Mouse (Mus musculus) MEL (cell line): Measurements from ENCODE around the gene Diaph3. TPM values are rescaled to one million over a fixed set of nuclear protein-coding genes. Genes with fewer than 3 reads are reported as not detected.

Experiments used
- DNase-seq: peaks from one replicate; pipeline ENCODE4 v3.0.0; 2011; ENCODE audit warnings: low read depth, low spot score
- H3K27ac ChIP-seq: 2 replicates; pipeline ENCODE4 v1.5.1; 2012; ENCODE audit warnings: low read depth, mild to moderate bottlenecking, control low read depth, low read length, moderate library complexity; ENCODE audit not compliant: control insufficient read depth
- H3K27me3 ChIP-seq, 2 experiments: fragments of 150-350 bp in 1 of 2; sonication (generic) in 1 of 2; 2 replicates each; pipeline ENCODE4 v1.6.1; 2012; ENCODE audit warnings: low read length in 2 of 2, mild to moderate bottlenecking in 2 of 2, improper control_type of control experiment in 1 of 2, moderate library complexity in 1 of 2; ENCODE audit not compliant: insufficient read depth in 2 of 2, control insufficient read depth in 1 of 2
- H3K36me3 ChIP-seq, 2 experiments: 2 replicates each; pipeline ENCODE4 v1.6.1; 2012 to 2014; ENCODE audit warnings: low read length in 2 of 2, improper control_type of control experiment in 1 of 2, inconsistent platforms in 1 of 2, mild to moderate bottlenecking in 1 of 2; ENCODE audit not compliant: insufficient read depth in 2 of 2, control insufficient read depth in 1 of 2
- H3K4me1 ChIP-seq, 2 experiments: fragments of 150-350 bp in 1 of 2; sonication (generic) in 1 of 2; 2 replicates each; pipeline ENCODE4 v1.6.1; 2012; ENCODE audit warnings: low read length in 2 of 2, improper control_type of control experiment in 1 of 2, mild to moderate bottlenecking in 1 of 2; ENCODE audit not compliant: insufficient read depth in 2 of 2, control insufficient read depth in 1 of 2
- H3K4me3 ChIP-seq, 2 experiments: fragments of 150-350 bp in 1 of 2; sonication (generic) in 1 of 2; 2 replicates each; pipeline ENCODE4 v1.5.1; 2012; ENCODE audit warnings: low read depth in 2 of 2, low read length in 2 of 2, mild to moderate bottlenecking in 2 of 2, moderate library complexity in 2 of 2, control low read depth in 1 of 2, improper control_type of control experiment in 1 of 2; ENCODE audit not compliant: control insufficient read depth in 1 of 2, insufficient read depth in 1 of 2
- H3K79me2 ChIP-seq: 2 replicates; pipeline ENCODE4 v1.6.1; 2012; ENCODE audit warnings: mild to moderate bottlenecking, low read length, moderate library complexity; ENCODE audit not compliant: control insufficient read depth, poor library complexity, insufficient read depth
- H3K9ac ChIP-seq: 2 replicates; pipeline ENCODE4 v1.6.1; 2012; ENCODE audit warnings: low read depth, mild to moderate bottlenecking, control low read depth, low read length, moderate library complexity; ENCODE audit not compliant: control insufficient read depth, poor library complexity, severe bottlenecking
- H3K9me3 ChIP-seq: fragments of 150-350 bp; sonication (generic); replicated peaks from 2 replicates; pipeline ENCODE4 v1.6.1; 2012; ENCODE audit warnings: mild to moderate bottlenecking, low read length, improper control_type of control experiment, moderate library complexity; ENCODE audit not compliant: insufficient read depth
- CTCF ChIP-seq, 3 experiments: IDR thresholded peaks in 2 of 3; conservative IDR thresholded peaks in 1 of 3; 2 replicates each; pipeline ENCODE4 v1.5.1; 2011 to 2012; ENCODE audit warnings: low read length in 3 of 3, low read depth in 2 of 3, mild to moderate bottlenecking in 2 of 3, improper control_type of control experiment in 1 of 3, inconsistent platforms in 1 of 3, mixed read lengths in 1 of 3, moderate library complexity in 1 of 3; ENCODE audit not compliant: control insufficient read depth in 1 of 3, insufficient read depth in 1 of 3, poor library complexity in 1 of 3, severe bottlenecking in 1 of 3
- ELF1 ChIP-seq: IDR thresholded peaks from 2 replicates; pipeline ENCODE4 v1.6.1; 2014; ENCODE audit warnings: low read depth, mild to moderate bottlenecking, inconsistent platforms, low read length, improper control_type of control experiment, moderate library complexity
- ETS1 ChIP-seq: IDR thresholded peaks from 2 replicates; pipeline ENCODE4 v1.6.1; 2012; ENCODE audit warnings: low read depth, mild to moderate bottlenecking, inconsistent platforms, low read length, improper control_type of control experiment, moderate library complexity
- GATA1 ChIP-seq: IDR thresholded peaks from 2 replicates; pipeline ENCODE4 v1.6.1; 2011; ENCODE audit warnings: low read depth, low read length, improper control_type of control experiment
- KAT2A ChIP-seq: conservative IDR thresholded peaks from 2 replicates; pipeline ENCODE4 v1.6.1; 2012; ENCODE audit warnings: low read depth, low read length, improper control_type of control experiment, inconsistent platforms
- MAZ ChIP-seq: IDR thresholded peaks from 2 replicates; pipeline ENCODE4 v1.6.1; 2012; ENCODE audit warnings: low read depth, mild to moderate bottlenecking, inconsistent platforms, low read length, improper control_type of control experiment
- MXI1 ChIP-seq: IDR thresholded peaks from 2 replicates; pipeline ENCODE4 v1.6.1; 2011; ENCODE audit warnings: mild to moderate bottlenecking, low read depth, low read length, improper control_type of control experiment
- MYB ChIP-seq: IDR thresholded peaks from 2 replicates; pipeline ENCODE4 v1.6.1; 2011; ENCODE audit warnings: mild to moderate bottlenecking, low read depth, low read length, improper control_type of control experiment
- MYC ChIP-seq: IDR thresholded peaks from 2 replicates; pipeline ENCODE4 v1.6.1; 2011; ENCODE audit warnings: low read depth, mild to moderate bottlenecking, low read length, improper control_type of control experiment, moderate library complexity
- NRF1 ChIP-seq: IDR thresholded peaks from 2 replicates; pipeline ENCODE4 v1.6.1; 2014; ENCODE audit warnings: low read depth, mild to moderate bottlenecking, inconsistent platforms, low read length, improper control_type of control experiment, moderate library complexity; ENCODE audit not compliant: poor library complexity, insufficient read depth, severe bottlenecking
- RCOR1 ChIP-seq: IDR thresholded peaks from 2 replicates; pipeline ENCODE4 v1.6.1; 2012; ENCODE audit warnings: low read depth, mild to moderate bottlenecking, inconsistent platforms, low read length, improper control_type of control experiment
- SIN3A ChIP-seq: IDR thresholded peaks from 2 replicates; pipeline ENCODE4 v1.6.1; 2012; ENCODE audit warnings: low read length, improper control_type of control experiment, inconsistent platforms
- TCF12 ChIP-seq: IDR thresholded peaks from 2 replicates; pipeline ENCODE4 v1.6.1; 2014; ENCODE audit warnings: low read depth, mild to moderate bottlenecking, inconsistent platforms, low read length, improper control_type of control experiment, moderate library complexity
- USF1 ChIP-seq: IDR thresholded peaks from 2 replicates; pipeline ENCODE4 v1.6.1; 2014; ENCODE audit warnings: low read depth, mild to moderate bottlenecking, inconsistent platforms, low read length, improper control_type of control experiment, moderate library complexity
- USF2 ChIP-seq, 2 experiments: IDR thresholded peaks; 2 replicates each; pipeline ENCODE4 v1.6.1; 2011 to 2012; ENCODE audit warnings: improper control_type of control experiment in 2 of 2, low read length in 2 of 2, borderline replicate concordance in 1 of 2, inconsistent platforms in 1 of 2, low read depth in 1 of 2, mild to moderate bottlenecking in 1 of 2; ENCODE audit not compliant: insufficient read depth in 1 of 2
- ZC3H11A ChIP-seq: IDR thresholded peaks from 2 replicates; pipeline ENCODE4 v1.6.1; 2012; ENCODE audit warnings: low read depth, mild to moderate bottlenecking, inconsistent platforms, low read length, improper control_type of control experiment
- polyA plus RNA-seq, 2 experiments: library from polyadenylated mRNA; stranded (reverse) in 1 of 2; unstranded in 1 of 2; fragments of >175 nt in 1 of 2; fragments of >200 nt in 1 of 2; gene quantifications; 2 replicates each; pipeline versions ENCODE4 v1.2.1 to v1.2.4; 2012; ENCODE audit warnings: low replicate concordance in 2 of 2, low read depth in 1 of 2; ENCODE audit not compliant: insufficient read length in 2 of 2, insufficient read depth in 1 of 2, missing spikeins in 1 of 2
- total RNA-seq: library from RNA; depleted of rRNA; stranded (reverse); fragments of 300-350 nt; gene quantifications from 2 replicates; pipeline ENCODE4 v1.2.3, GENCODE M21; 2012

Diaph3 gene
- total and polyA plus RNA-seq, 3 experiments: 9.0 to 11.9 TPM; not detected in 1

DNA sequence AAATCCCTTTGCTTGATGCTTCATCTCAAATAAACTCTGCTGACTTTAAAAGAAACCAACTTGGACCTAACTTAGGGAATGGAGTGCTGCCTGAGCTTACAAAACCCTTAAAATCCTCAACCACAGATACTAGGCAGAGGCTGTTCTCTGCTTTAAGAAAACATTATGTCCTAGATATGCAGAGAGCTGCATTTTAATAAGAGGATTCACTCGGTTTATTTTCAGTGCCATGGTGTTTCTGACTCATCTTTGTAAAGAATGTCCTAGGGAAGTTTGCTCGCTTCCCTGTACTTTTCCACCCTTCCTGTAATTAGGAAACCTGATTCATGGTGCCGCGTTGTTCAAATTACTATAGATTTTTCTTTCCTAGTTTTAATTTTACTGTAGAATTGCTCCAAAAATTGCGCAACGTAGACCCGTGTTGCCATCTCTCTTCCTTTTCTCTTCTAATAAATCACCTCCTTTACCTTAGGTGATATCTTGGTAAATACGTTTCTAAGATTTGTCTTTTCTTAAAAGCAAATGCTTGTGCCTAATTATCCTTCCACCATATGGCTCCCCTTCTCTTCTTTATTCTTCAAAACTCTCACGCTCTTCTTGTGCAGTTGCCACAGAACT, 14.7 kb upstream of the Diaph3 start:
- H3K9ac ChIP-seq: no peak overlapping the region
- H3K9me3 ChIP-seq: no peaks in the 10 kb centered on the region
- H3K79me2 ChIP-seq: no peaks in the 10 kb centered on the region
- H3K36me3 ChIP-seq: no peaks in the 10 kb centered on the region
- H3K27ac ChIP-seq: no peak overlapping the region
- H3K4me1 ChIP-seq: no peaks in the 10 kb centered on the region
- H3K4me3 ChIP-seq: no peak overlapping the region
- TF ChIP-seq CTCF (IDR thresholded peaks at IDR 0.05 in 2 of 3, conservative IDR thresholded peaks at IDR 0.05 in 1 of 3; ENCODE audit: control insufficient read depth in 1 of 3, insufficient read depth in 1 of 3, low read depth in 2 of 3, low read length in 3 of 3, poor library complexity in 1 of 3, severe bottlenecking in 1 of 3) (no peak), SIN3A (no peak), NRF1 (no peak), MAZ (no peak), USF2 (IDR thresholded peaks at IDR 0.05; ENCODE audit: borderline replicate concordance in 1 of 2, insufficient read depth in 1 of 2, low read depth in 1 of 2, low read length in 2 of 2) (no peak), KAT2A (no peak), ELF1 (no peak), RCOR1 (no peak)
- no peak for DNase-seq
- H3K27me3 ChIP-seq: no peaks in the 10 kb centered on the region

DNA sequence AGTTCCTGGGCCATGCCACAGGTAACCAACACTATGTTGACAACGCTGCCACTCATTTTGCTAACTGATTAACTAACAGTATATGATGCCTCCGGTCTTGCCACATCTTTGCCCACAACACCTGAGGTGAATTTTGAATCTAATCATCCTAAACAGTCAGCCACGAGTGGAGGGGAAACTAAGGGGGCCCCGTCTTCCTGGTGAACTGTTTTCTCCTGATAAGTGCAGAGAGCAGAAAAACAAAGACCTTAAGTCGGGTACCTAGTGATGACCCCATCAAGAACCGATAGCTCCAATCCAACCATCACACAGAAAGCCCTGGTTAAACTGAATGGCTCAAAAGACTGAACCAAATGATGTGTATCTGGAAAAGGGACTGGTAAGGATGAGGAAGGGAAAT, 8.6 kb upstream of the Diaph3 start:
- Histone ChIP-seq H3K27me3 (no peaks in the 10 kb centered on the region), H3K4me1 (no peaks in the 10 kb centered on the region), H3K27ac (no peak overlapping the region), H3K9me3 (no peaks in the 10 kb centered on the region), H3K4me3 (no peak overlapping the region), H3K79me2 (no peaks in the 10 kb centered on the region), H3K9ac (no peak overlapping the region), H3K36me3 (no peaks in the 10 kb centered on the region)
- TF ChIP-seq MAZ (no peak), ETS1 (no peak), ZC3H11A (no peak), MXI1 (no peak), USF1 (no peak), RCOR1 (no peak), GATA1 (no peak), TCF12 (no peak), MYB (no peak), CTCF (IDR thresholded peaks at IDR 0.05 in 2 of 3, conservative IDR thresholded peaks at IDR 0.05 in 1 of 3; ENCODE audit: control insufficient read depth in 1 of 3, insufficient read depth in 1 of 3, low read depth in 2 of 3, low read length in 3 of 3, poor library complexity in 1 of 3, severe bottlenecking in 1 of 3) (no peak), KAT2A (no peak), USF2 (IDR thresholded peaks at IDR 0.05; ENCODE audit: borderline replicate concordance in 1 of 2, insufficient read depth in 1 of 2, low read depth in 1 of 2, low read length in 2 of 2) (no peak), MYC (no peak)
- DNase-seq: no peak
